Mouse (Mus musculus) embryonic fibroblast, embryonic 13.5 days (primary cell): ENCODE measurements at regions not wholly inside any gene's neighbourhood (a gene's known extent, or its start where the extent isn't known, plus 50 kb on each side); places are given as distances from the start of the nearest gene placed in this dataset.

Experiments
- CTCF ChIP-seq: IDR thresholded peaks from 2 replicates; pipeline ENCODE4 v1.5.1; 2011; ENCODE audit warnings: mild to moderate bottlenecking, control low read depth, low read length, moderate library complexity, borderline replicate concordance; ENCODE audit not compliant: insufficient read depth
- POLR2A ChIP-seq: IDR thresholded peaks from 2 replicates; pipeline ENCODE4 v1.6.1; 2011; ENCODE audit warnings: low read depth, mild to moderate bottlenecking, control low read depth, low read length, moderate library complexity

DNA sequence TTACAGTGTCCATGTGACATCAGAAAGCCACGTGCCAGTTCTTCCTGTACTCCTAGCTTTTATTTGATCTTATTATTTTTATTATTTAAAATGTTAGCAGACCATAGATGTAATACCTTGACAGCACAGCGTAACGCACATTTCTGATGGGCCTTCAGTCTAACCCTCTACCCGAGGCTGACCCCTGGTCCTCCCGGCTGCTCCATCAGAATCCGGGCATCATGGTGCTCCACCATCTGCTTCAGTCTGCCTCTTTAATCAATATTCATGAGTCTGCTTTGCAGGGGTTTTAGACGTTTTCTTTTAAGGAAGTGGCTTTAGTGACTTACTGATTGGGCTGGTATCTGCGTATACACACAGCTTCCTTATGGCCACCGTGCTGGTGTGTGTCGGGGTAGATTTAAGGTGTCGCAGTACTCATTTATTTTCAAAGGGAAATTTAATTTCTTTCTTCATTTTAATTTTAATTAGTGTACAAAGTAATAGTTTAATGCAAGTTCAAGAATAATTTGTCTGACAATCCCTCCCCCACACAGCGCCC is 265.2 kb upstream of the Sox2 start:
- TF ChIP-seq CTCF (no peak), POLR2A (no peak)
